Mouse (Mus musculus) embryonic fibroblast, embryonic 13.5 days (primary cell): Measurements from ENCODE around the gene Rab37.

Source experiments
- CTCF ChIP-seq: IDR thresholded peaks from 2 replicates; pipeline ENCODE4 v1.5.1; 2011; ENCODE audit warnings: mild to moderate bottlenecking, control low read depth, low read length, moderate library complexity, borderline replicate concordance; ENCODE audit not compliant: insufficient read depth
- POLR2A ChIP-seq: IDR thresholded peaks from 2 replicates; pipeline ENCODE4 v1.6.1; 2011; ENCODE audit warnings: low read depth, mild to moderate bottlenecking, control low read depth, low read length, moderate library complexity

GRCm38 (mm10) chr11:115195933-115196332 lies 104.7 kb downstream of the Rab37 start:
- TF ChIP-seq CTCF (no peak), POLR2A (no peak)
